Mouse (Mus musculus) midbrain, embryonic 13.5 days (tissue): ENCODE data around the gene Padi6. TPM values are rescaled to one million over a fixed set of nuclear protein-coding genes. Genes with fewer than 3 reads are reported as not detected.
A peak's percentile ranks its signal among the peaks of the same experiment; 100 is the strongest.

Experiments used
- ATAC-seq: fragments of 200-750 bp; cut with Nextera tagmentation; 2 replicates; pipeline ENCODE4 v1.8.0; 2017; ENCODE audit warnings: mild to moderate bottlenecking, moderate TSS enrichment, moderate library complexity
- H3K27ac ChIP-seq: fragments of 300-500 bp; sonication (generic); 2 replicates; pipeline ENCODE4 v1.5.1; 2015; ENCODE audit warnings: inconsistent platforms, mild to moderate bottlenecking, moderate library complexity
- H3K27me3 ChIP-seq: fragments of 300-500 bp; sonication (generic); 2 replicates; pipeline ENCODE4 v1.6.1; 2015; ENCODE audit warnings: mild to moderate bottlenecking, inconsistent platforms
- H3K36me3 ChIP-seq: fragments of 300-500 bp; sonication (generic); 2 replicates; pipeline ENCODE4 v1.6.1; 2015; ENCODE audit warnings: mild to moderate bottlenecking, inconsistent platforms
- H3K4me1 ChIP-seq: fragments of 300-500 bp; sonication (generic); replicated peaks from 2 replicates; pipeline ENCODE4 v1.6.1; 2015; ENCODE audit warnings: inconsistent platforms
- H3K4me2 ChIP-seq: fragments of 300-500 bp; sonication (generic); replicated peaks from 2 replicates; pipeline ENCODE4 v1.6.1; 2015; ENCODE audit warnings: moderate library complexity, mild to moderate bottlenecking, inconsistent platforms
- H3K4me3 ChIP-seq: fragments of 300-500 bp; sonication (generic); replicated peaks from 2 replicates; pipeline ENCODE4 v1.5.1; 2015; ENCODE audit warnings: mild to moderate bottlenecking, inconsistent platforms
- H3K9ac ChIP-seq: fragments of 300-500 bp; sonication (generic); replicated peaks from 2 replicates; pipeline ENCODE4 v1.6.1; 2015; ENCODE audit warnings: mild to moderate bottlenecking, inconsistent platforms
- H3K9me3 ChIP-seq: fragments of 300-500 bp; sonication (generic); 2 replicates; pipeline ENCODE4 v1.6.1; 2016; ENCODE audit warnings: mild to moderate bottlenecking, inconsistent platforms
- WGBS: fragments of 180-500 bp; shearing (Covaris S2); methylation state at CpG from one replicate; pipeline ENCODE4 v1.1.7; 2015; 5-methylcytosine and 5-hydroxymethylcytosine counted together
- polyA plus RNA-seq: library from polyadenylated mRNA; unstranded; fragments of >200 nt; fragmentation: Nextera tagmentation; extraction: Ambion mirVana; gene quantifications from 2 replicates; pipeline ENCODE4 v1.2.1, GENCODE M21; 2015

Gene Padi6
- polyA plus RNA-seq, 1 experiment from 2014 or later, result not detected

DNA sequence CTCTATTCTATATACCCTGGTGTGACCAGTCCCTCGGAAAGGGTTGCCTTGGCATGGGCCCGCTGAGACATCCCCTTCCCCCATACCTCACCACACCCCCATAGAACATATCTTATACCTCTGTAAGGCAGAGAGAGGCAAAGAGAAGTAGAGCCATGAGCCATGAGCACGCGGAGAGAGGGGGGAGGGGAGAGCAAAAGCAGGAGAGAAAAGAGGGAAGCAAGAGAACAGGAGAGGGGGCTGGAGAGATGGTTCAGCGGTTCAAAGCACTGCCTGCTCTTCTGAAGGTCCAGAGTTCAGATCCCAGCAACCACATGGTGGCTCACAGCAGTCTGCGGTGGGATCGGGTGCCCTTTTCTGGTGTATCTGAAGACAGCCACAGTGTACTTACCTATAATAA, 51.0 kb downstream of the Padi6 start:
- WGBS, result 77% methylated on average over 7 of the region's 7 CpGs
- H3K4me3 ChIP-seq, result no peak overlapping the region
- no peaks in the 10 kb centered on the region for H3K27me3 ChIP-seq
- H3K9ac ChIP-seq, result no peak overlapping the region
- no peak overlapping the region for H3K27ac ChIP-seq
- H3K4me2 ChIP-seq, result no peak overlapping the region
- no peaks in the 10 kb centered on the region for H3K36me3 ChIP-seq
- H3K4me1 ChIP-seq, result no peaks in the 10 kb centered on the region
- ATAC-seq, result no peak
- H3K9me3 ChIP-seq, result no peaks in the 10 kb centered on the region

DNA sequence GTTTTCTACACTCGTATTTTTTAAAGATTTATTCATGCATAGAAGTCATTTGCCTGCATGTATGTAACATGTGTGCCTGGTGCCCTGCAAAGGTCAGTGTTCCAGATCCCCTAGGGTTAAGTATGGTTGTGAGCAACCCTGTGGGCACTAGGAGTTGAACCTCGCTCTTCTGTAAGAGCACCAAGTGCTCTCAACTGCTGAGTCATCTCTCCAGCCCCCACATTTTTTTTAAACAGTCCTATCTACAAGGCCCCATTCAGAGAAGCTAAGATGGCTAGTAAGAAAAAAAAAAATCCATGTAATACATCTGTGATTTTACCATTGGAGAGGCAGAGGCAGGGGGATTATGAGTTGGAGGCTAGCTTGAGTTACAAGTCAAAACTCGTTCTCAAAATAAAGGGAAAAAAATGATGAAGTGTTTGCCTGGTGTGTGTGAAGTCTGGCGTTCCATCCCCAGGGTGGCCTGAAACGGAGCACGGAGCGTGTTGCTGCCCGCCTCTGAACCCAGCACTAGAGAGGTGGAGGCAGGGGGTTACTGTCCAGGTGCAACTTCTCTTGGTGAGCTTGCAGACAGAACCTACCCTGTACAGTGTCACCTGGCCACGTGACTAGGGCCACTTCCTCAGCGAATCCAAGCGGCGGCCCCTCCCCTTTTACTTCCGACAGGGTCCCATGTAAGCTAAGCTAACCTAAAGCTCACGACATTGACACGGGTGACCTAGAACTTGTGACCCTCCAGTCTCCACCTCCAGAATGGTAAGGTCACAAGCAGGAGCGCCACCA, 52.4 kb downstream of the Padi6 start:
- no peak overlapping the region for H3K4me3 ChIP-seq
- H3K4me1 ChIP-seq, result no peaks in the 10 kb centered on the region
- no peak for ATAC-seq
- H3K4me2 ChIP-seq, result no peak overlapping the region
- no peaks in the 10 kb centered on the region for H3K9me3 ChIP-seq
- no peaks in the 10 kb centered on the region for H3K36me3 ChIP-seq
- H3K27ac ChIP-seq, result no peak overlapping the region
- H3K27me3 ChIP-seq, result no peaks in the 10 kb centered on the region
- H3K9ac ChIP-seq, result no peak overlapping the region
- WGBS, result 81% methylated on average over 16 of the region's 16 CpGs

DNA sequence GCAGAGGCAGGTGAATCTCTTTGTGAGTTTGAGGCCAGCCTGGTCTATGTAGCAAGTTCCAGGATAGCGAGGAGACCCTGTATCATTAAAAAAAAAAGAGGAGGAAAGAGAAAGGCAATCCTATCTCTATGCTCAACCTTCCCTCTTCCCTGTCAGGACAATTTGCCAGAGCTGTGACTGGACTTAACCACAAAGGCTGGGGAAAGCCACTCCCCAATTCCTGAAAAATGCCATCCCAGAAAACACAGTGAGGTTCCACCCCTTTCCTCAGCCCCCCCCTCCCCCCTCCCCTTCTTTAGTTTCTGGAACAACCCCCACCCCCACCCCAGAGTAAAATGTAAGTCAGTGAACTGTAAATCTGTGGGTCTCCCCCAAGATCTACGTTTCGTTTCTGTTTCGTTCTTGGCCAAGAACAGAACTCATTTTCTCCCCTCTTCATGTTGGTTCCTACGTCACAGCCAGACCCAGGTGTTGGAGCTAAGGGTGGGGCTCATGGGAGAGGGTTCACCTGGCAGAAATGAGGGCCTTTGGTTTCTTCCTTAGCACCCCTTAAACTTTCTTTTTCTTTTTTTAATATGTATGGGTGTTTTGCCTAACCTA, 53.5 kb downstream of the Padi6 start:
- no peak overlapping the region for H3K27ac ChIP-seq
- H3K27me3 ChIP-seq, result no peaks in the 10 kb centered on the region
- peaks cover 10% of the 10 kb centered on the region for H3K4me1 ChIP-seq
- no peaks in the 10 kb centered on the region for H3K36me3 ChIP-seq
- H3K9ac ChIP-seq, result no peak overlapping the region
- no peak for ATAC-seq
- H3K4me3 ChIP-seq, result no peak overlapping the region
- no peaks in the 10 kb centered on the region for H3K9me3 ChIP-seq
- WGBS, result 86% methylated on average over 5 of the region's 5 CpGs
- H3K4me2 ChIP-seq, result no peak overlapping the region

DNA sequence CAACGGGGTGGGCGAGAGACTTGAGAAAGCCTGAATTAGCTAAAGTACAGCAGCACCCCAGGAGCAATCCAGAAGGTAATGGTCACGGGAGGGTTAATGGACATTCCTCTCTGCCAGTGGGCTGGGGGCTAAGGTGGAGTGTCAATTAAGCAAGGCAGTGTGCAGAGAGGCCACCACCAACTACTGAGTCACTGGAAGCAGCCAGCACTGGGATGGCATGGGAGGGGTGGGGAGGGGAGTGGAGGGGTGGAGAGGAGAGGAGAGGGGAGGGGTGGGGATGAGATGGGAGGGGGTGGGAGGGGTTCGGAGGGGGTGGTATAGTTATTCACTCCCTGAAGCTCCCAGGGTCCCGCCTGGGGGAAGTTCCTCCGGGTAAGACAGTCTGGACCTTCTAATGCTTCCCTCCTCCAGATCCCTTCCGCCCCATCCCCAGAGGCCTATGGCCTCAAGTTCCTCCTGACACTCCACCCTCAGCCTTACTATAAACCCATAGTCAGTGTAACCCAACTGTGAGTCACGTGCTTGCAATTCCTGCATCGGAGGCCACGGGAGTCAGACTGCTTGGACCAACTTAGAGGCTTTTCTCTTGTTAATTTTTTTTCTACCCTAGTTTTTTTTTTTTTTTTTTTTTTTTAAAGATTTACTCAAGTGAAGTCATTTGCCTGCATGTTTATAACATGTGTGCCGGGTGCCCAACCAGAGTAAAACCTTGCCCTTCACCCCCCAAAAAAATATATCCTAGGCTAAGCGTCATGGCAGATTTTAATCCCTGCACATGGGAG, 54.2 kb downstream of the Padi6 start:
- H3K27me3 ChIP-seq, result no peaks in the 10 kb centered on the region
- 71% methylated on average over 12 of the region's 12 CpGs for WGBS
- no peaks in the 10 kb centered on the region for H3K36me3 ChIP-seq
- H3K27ac ChIP-seq, result no peak overlapping the region
- no peak overlapping the region for H3K4me3 ChIP-seq
- H3K4me1 ChIP-seq, result peaks cover 14% of the 10 kb centered on the region
- H3K9ac ChIP-seq, result no peak overlapping the region
- no peak overlapping the region for H3K4me2 ChIP-seq
- no peak for ATAC-seq
- H3K9me3 ChIP-seq, result no peaks in the 10 kb centered on the region

DNA sequence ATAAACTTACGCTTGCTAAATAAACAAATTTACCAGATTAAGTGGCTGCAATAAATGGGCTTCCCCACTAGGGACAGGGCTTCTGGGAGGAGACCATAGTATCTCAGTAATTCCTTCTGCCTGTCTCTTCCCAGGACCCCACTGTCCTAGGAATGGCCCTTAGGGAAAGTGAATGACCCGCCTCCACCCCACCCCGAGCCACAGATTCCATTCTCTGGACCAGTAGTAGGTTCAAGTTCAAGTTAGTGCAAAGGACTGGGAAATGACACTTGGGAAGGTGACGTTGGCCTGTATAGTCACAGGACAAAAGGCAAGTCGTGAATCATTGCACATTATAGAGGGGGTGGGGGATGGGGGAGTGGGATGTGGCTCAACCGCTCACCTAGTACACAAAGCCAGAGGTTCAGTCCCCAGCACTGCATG, 57.6 kb downstream of the Padi6 start:
- no peaks in the 10 kb centered on the region for H3K9me3 ChIP-seq
- H3K36me3 ChIP-seq, result no peaks in the 10 kb centered on the region
- H3K4me1 ChIP-seq, result peaks cover 14% of the 10 kb centered on the region
- WGBS, result 54% methylated on average over 6 of the region's 6 CpGs
- no peak overlapping the region for H3K4me3 ChIP-seq
- H3K27ac ChIP-seq, result no peak overlapping the region
- no peak overlapping the region for H3K4me2 ChIP-seq
- H3K9ac ChIP-seq, result no peak overlapping the region
- no peak for ATAC-seq
- H3K27me3 ChIP-seq, result 0 out of 2 replicates have a peak, but pooled peaks cover 3% of the 10 kb centered on the region

DNA sequence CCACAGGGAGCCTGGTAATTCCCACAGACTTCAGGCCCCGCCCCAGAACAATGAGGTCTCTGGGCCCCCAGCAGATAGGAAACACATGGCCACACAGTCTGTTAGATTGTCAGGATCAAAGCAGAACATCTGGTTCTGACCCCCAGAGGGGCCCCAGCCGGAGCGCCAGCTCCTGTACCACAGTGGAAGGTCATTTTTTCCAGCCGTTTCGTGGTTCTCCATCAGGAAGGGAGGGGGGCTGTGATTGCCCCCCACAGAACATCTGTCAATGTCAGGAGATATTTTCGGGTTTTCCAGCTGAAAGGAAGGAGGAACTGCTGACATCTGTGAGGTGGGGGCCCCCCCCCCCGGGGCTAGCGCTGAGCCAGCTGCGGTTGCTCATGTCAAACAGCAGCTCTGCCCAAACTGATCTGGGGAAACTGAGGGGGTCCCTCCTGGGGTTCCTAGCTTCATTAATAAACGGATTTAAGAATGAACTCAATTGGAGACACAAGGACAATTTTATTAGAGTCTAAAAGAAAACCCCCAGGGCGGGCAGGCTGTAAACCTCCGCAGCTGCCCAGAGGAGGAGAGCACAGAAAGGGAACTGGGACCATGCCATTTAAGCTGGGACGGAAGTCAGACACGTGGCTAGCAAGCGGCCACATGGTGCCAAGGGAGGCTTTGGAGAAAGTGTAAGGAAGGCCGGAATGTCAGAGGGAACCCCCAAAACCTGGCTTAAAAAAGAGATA, 58.1 kb downstream of the Padi6 start:
- H3K9me3 ChIP-seq, result no peaks in the 10 kb centered on the region
- peaks cover 17% of the 10 kb centered on the region for H3K4me1 ChIP-seq
- peak overlapping the region; percentile 31 for H3K4me2 ChIP-seq
- no peaks in the 10 kb centered on the region for H3K36me3 ChIP-seq
- 0 out of 2 replicates have a peak, but pooled peaks cover 3% of the 10 kb centered on the region for H3K27me3 ChIP-seq
- 0 out of 2 replicates have a peak, but pooled peaks have one; percentile 32 for ATAC-seq
- WGBS, result 15% methylated on average over 16 of the region's 16 CpGs
- 0 out of 2 replicates have a peak overlapping the region, but pooled peaks have one; percentile 6 for H3K9ac ChIP-seq
- peak overlapping the region; percentile 30; the same call in 1 of the 2 replicates for H3K27ac ChIP-seq
- H3K4me3 ChIP-seq, result no peak overlapping the region

DNA sequence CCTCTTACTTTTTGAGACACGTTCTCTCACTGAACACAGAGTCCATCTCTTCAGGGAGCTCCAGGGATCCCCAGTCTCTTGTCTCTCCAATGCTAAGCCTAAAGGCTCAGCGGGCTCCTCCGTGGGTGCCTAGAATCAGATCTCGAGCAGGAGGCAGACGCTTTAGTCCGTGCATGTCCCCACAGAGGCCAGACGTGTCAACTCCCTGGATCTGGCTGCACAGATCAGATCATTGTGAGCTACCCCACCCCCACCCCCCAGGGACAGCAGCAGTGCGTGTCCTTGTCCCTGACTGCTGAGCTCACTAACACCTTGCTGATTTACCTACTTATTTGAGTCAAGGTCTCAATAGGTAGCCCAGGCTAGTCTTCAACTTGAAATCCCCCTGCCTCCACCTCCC, 58.8 kb downstream of the Padi6 start:
- Histone ChIP-seq H3K27ac (no peak overlapping the region), H3K9ac (no peak overlapping the region), H3K4me3 (no peak overlapping the region), H3K27me3 (0 out of 2 replicates have a peak, but pooled peaks cover 3% of the 10 kb centered on the region), H3K4me1 (peaks cover 17% of the 10 kb centered on the region), H3K9me3 (no peaks in the 10 kb centered on the region), H3K4me2 (no peak overlapping the region), H3K36me3 (no peaks in the 10 kb centered on the region)
- ATAC-seq, result no peak
- 38% methylated on average over 8 of the region's 8 CpGs for WGBS

DNA sequence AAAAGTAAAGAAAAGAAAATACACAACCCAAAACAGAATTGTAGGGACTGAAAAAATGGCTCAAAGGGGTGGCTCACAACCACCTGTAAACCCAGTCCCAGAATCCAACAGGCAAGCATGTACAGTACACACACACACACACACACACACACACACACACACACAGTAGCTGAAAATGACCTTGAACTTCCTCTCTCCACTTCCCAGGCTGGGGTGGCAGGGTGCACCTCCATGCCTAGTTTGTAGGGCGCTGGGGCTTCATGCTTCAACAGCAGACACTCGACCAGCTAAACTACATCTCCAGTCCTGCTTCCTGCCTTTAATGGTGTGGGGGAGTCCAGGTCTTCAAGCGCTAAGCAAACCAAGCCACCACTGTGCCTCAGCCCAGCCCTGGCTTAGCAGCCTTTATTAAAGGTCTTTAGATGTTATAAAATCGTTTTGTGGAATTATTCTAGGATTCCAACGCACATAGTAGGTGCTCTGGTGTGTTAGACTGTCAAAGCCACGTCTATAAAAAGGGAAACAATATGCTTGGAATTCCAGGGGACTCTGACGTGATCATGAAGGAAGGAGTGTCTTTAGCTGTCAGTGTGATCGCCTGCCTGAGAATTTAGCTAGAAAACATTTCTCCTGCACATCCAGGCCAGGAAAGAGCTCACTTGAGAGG, 61.6 kb downstream of the Padi6 start:
- Histone ChIP-seq H3K36me3 (no peaks in the 10 kb centered on the region), H3K4me1 (peaks cover 17% of the 10 kb centered on the region), H3K4me3 (no peak overlapping the region), H3K4me2 (no peak overlapping the region), H3K27me3 (0 out of 2 replicates have a peak, but pooled peaks cover 3% of the 10 kb centered on the region), H3K27ac (no peak overlapping the region), H3K9ac (no peak overlapping the region), H3K9me3 (no peaks in the 10 kb centered on the region)
- WGBS, result 68% methylated on average over 8 of the region's 8 CpGs
- no peak for ATAC-seq

DNA sequence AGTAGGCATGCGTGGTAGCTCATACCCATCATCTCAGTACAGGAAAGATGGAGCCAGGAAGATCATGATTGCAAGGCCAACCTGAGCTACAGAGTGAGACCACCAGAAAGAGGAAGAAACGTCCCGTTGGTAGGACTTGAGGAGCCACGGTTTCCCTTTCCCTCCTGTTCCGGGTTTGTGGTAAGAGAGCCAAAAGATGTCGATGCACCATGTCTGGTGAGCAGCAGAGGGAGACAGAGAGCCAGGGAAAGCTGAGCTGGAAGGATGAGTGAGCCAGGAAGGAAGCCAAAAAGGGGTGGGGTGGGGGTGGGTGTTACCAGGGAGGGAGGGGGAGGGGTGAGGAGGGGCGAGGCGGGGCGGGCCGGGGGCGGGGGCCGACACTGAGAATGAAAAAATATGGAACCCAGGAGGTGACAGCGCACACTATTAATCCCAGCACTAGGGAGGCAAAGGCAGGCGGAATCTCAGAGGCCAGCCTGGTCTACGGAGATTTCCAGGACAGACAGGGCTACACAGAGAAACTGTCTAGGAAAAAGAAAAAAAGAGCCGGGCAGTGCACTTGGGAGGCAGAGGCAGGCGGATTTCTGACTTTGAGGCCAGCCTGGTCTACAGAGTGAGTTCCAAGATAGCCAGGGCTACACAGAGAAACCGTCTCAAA, 62.6 kb downstream of the Padi6 start:
- H3K4me2 ChIP-seq, result no peak overlapping the region
- H3K27me3 ChIP-seq, result 0 out of 2 replicates have a peak, but pooled peaks cover 3% of the 10 kb centered on the region
- H3K9ac ChIP-seq, result no peak overlapping the region
- no peaks in the 10 kb centered on the region for H3K9me3 ChIP-seq
- no peak overlapping the region for H3K27ac ChIP-seq
- no peak overlapping the region for H3K4me3 ChIP-seq
- 30% methylated on average over 14 of the region's 18 CpGs for WGBS
- no peaks in the 10 kb centered on the region for H3K36me3 ChIP-seq
- ATAC-seq, result no peak; the same call in 1 of the 2 replicates
- peaks cover 16% of the 10 kb centered on the region for H3K4me1 ChIP-seq

DNA sequence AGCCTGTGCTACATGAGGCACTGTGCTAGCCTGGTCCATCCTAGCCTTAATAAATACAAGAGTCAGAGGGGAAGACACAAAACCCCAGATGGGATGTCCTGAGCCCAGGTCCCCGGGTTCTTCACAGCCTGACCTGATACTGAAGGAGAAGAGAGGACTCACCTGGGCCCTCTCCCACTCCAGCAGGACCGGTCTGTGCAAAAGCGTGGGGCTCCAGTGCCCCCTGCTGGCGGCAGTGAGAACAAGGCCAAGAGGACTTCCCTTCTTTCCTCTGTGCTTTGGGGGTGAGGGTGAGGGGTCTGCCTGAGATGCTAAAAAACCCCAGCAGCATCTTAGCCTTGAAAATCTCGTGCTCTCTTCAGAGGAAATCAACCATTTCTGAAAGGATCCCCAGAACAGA, 63.4 kb downstream of the Padi6 start:
- Histone ChIP-seq H3K4me3 (no peak overlapping the region), H3K36me3 (no peaks in the 10 kb centered on the region), H3K27me3 (0 out of 2 replicates have a peak, but pooled peaks cover 3% of the 10 kb centered on the region), H3K9me3 (no peaks in the 10 kb centered on the region), H3K4me2 (no peak overlapping the region), H3K27ac (no peak overlapping the region), H3K4me1 (peaks cover 8% of the 10 kb centered on the region), H3K9ac (no peak overlapping the region)
- ATAC-seq, result peak; percentile 53; the same call in 1 of the 2 replicates
- 12% methylated on average over 5 of the region's 5 CpGs for WGBS
